ENCODE assay signal across 11 mouse cellular contexts in genomic region chr3:37652537-37652936, GRCm38 (mm10). TPM values are rescaled to one million over a fixed set of nuclear protein-coding genes. Genes with fewer than 3 reads are reported as not detected.
DNase-seq lines count a peak whose midpoint lies in the region; ATAC-seq and TF ChIP-seq lines count a peak whose summit lies in the region.
"Had no signal": no experiment of that assay in that cellular context is flagged by ENCODE, and none has a peak within 500 bp of the region (broad histone marks: within the 10 kb centered on the region; RNA-seq: fewer than 3 reads in every experiment).

No protein-coding gene starts in this region.

- H3K4me3 ChIP-seq in liver, adult 2 months (ENCODE audit: insufficient read depth, low read depth, low read length): no peak overlapping the region
- H3K4me3 ChIP-seq in lung, postnatal 0 days (ENCODE audit: low read depth, low read length): no peak overlapping the region
- H3K4me3 ChIP-seq in hindbrain, embryonic 12.5 days: no peak overlapping the region
- H3K4me3 ChIP-seq in midbrain, embryonic 14.5 days (replicated peaks; ENCODE audit: low read depth, low read length): no peak overlapping the region
- H3K4me3 ChIP-seq: left cerebral cortex, adult 2 months; limb, embryonic 15.5 days had no signal

- no peak overlapping the region for H3K9ac ChIP-seq in liver, adult 2 months (ENCODE audit: low read depth, low read length)
- no peak overlapping the region for H3K9ac ChIP-seq in lung, postnatal 0 days (replicated peaks; ENCODE audit: low read depth)
- H3K9ac ChIP-seq in hindbrain, embryonic 12.5 days: no peak overlapping the region
- no peak overlapping the region for H3K9ac ChIP-seq in midbrain, embryonic 14.5 days (replicated peaks; ENCODE audit: low read length)
- H3K9ac ChIP-seq: limb, embryonic 15.5 days had no signal

- TF ChIP-seq POLR2A in liver, adult 2 months (IDR thresholded peaks at IDR 0.05; ENCODE audit: extremely low read depth, insufficient read depth, low read length): no peak

- no peaks in the 10 kb centered on the region for H3K36me3 ChIP-seq in liver, adult 2 months (ENCODE audit: control insufficient read depth, insufficient read depth, low read length)
- no peaks in the 10 kb centered on the region for H3K36me3 ChIP-seq in lung, postnatal 0 days (ENCODE audit: insufficient read depth, low read length)
- H3K36me3 ChIP-seq in hindbrain, embryonic 12.5 days: no peaks in the 10 kb centered on the region
- H3K36me3 ChIP-seq in midbrain, embryonic 14.5 days (ENCODE audit: control insufficient read depth, insufficient read depth, low read length): no peaks in the 10 kb centered on the region

- no peaks in the 10 kb centered on the region for H3K79me2 ChIP-seq in liver, adult 2 months (ENCODE audit: control insufficient read depth, insufficient read depth, low read length)

- H3K27me3 ChIP-seq in liver, adult 2 months (ENCODE audit: control insufficient read depth, insufficient read depth, low read length): no peaks in the 10 kb centered on the region
- H3K27me3 ChIP-seq in lung, postnatal 0 days (replicated peaks; ENCODE audit: insufficient read depth, low read length): no peaks in the 10 kb centered on the region
- peaks cover 43% of the 10 kb centered on the region for H3K27me3 ChIP-seq in hindbrain, embryonic 12.5 days
- H3K27me3 ChIP-seq in midbrain, embryonic 14.5 days (ENCODE audit: control insufficient read depth, insufficient read depth, low read length): peaks cover 24% of the 10 kb centered on the region

- no peak for TF ChIP-seq CTCF in liver, adult 2 months (IDR thresholded peaks at IDR 0.05; ENCODE audit: low read depth, low read length)
- TF ChIP-seq CTCF in lung, postnatal 0 days (IDR thresholded peaks at IDR 0.05): peak; percentile 10; the same call in 1 of the 2 replicates

- no peaks in the 10 kb centered on the region for H3K4me1 ChIP-seq in liver, adult 2 months (ENCODE audit: control insufficient read depth, insufficient read depth, low read length)
- H3K4me1 ChIP-seq in lung, postnatal 0 days (ENCODE audit: insufficient read depth, low read depth, low read length): peaks cover 15% of the 10 kb centered on the region
- peaks cover 19% of the 10 kb centered on the region for H3K4me1 ChIP-seq in hindbrain, embryonic 12.5 days
- H3K4me1 ChIP-seq in midbrain, embryonic 14.5 days (ENCODE audit: control insufficient read depth, insufficient read depth, low read length): peaks cover 11% of the 10 kb centered on the region; the same call in 1 of the 2 replicates

- peak; percentile 53 to 66 for DNase-seq in lung, adult 18-20 months
- DNase-seq in lung, postnatal 14 days: no peak
- DNase-seq in liver, adult 2 months (ENCODE audit: extremely low read depth, low read depth, low spot score): peak; percentile 13
- peak; percentile 91 for DNase-seq in lung, postnatal 0 days (ENCODE audit: low spot score)
- DNase-seq in cerebellum, adult 11 months: no peak
- DNase-seq in layer of hippocampus, adult 11-12 months (ENCODE audit: low spot score): no peak
- no peak for DNase-seq in midbrain, embryonic 14.5 days
- DNase-seq: adrenal gland, postnatal 25 days had no signal

- H3K4me2 ChIP-seq in lung, postnatal 0 days (replicated peaks; ENCODE audit: low read depth, low read length): no peak overlapping the region; the same call in 1 of the 2 replicates
- no peak overlapping the region for H3K4me2 ChIP-seq in hindbrain, embryonic 12.5 days (replicated peaks)
- no peak overlapping the region for H3K4me2 ChIP-seq in midbrain, embryonic 14.5 days (ENCODE audit: low read length)
- H3K4me2 ChIP-seq: limb, embryonic 15.5 days had no signal

- no peak overlapping the region for H3K27ac ChIP-seq in liver, adult 2 months (replicated peaks; ENCODE audit: insufficient read depth, low read depth, low read length)
- H3K27ac ChIP-seq in lung, postnatal 0 days (ENCODE audit: low read length): peak overlapping the region; percentile 66
- no peak overlapping the region for H3K27ac ChIP-seq in hindbrain, embryonic 12.5 days
- no peak overlapping the region for H3K27ac ChIP-seq in midbrain, embryonic 14.5 days (replicated peaks; ENCODE audit: low read depth, low read length)
- H3K27ac ChIP-seq: left cerebral cortex, adult 2 months had no signal

- peak; percentile 80 for ATAC-seq in lung, postnatal 0 days
- ATAC-seq in hindbrain, embryonic 12.5 days (ENCODE audit: low FRiP score): no peak
- no peak for ATAC-seq in midbrain, embryonic 14.5 days (ENCODE audit: low FRiP score, low TSS enrichment)

- no peaks in the 10 kb centered on the region for H3K9me3 ChIP-seq in lung, postnatal 0 days (ENCODE audit: low read length)
- H3K9me3 ChIP-seq in hindbrain, embryonic 12.5 days (replicated peaks): no peaks in the 10 kb centered on the region
- no peaks in the 10 kb centered on the region for H3K9me3 ChIP-seq in midbrain, embryonic 14.5 days (ENCODE audit: control insufficient read depth, low read length)
- H3K9me3 ChIP-seq: limb, embryonic 15.5 days had no signal

- 43% methylated on average over 9 of the region's 9 CpGs for WGBS in liver, adult 2 months
- 64% methylated on average over 9 of the region's 9 CpGs for WGBS in lung, postnatal 0 days
- 83% methylated on average over 9 of the region's 9 CpGs for whole genome bisulfite sequencing in hindbrain, embryonic 12.5 days
- WGBS in midbrain, embryonic 14.5 days: 92% methylated on average over 9 of the region's 9 CpGs

- peak; percentile 73 for TF ChIP-seq EP300 in lung, postnatal 0 days (IDR thresholded peaks at IDR 0.05)

RNA-seq across cellular contexts. Expression of gene Spry1, which starts 12.8 kb away (rescaled TPM):
- total RNA-seq in liver, adult 2 months (2014; rRNA removed): 2.8 and 4.2 TPM in 2 replicates
- polyA plus RNA-seq in liver, adult 2 months (2012; rRNA removed): 5.5 and 5.9 TPM in 2 replicates
- 23.3 and 24.7 TPM in 2 replicates for polyA plus RNA-seq in lung, postnatal 0 days (2015; fragmentation: Nextera tagmentation; extraction: Ambion mirVana)
- 6.9 and 7.1 TPM in 2 replicates for polyA plus RNA-seq in hindbrain, embryonic 12.5 days (2016; fragmentation: Nextera tagmentation; extraction: Ambion mirVana)
- polyA plus RNA-seq in midbrain, embryonic 14.5 days (2014; fragmentation: Nextera tagmentation; extraction: Ambion mirVana): 7.1 and 7.2 TPM in 2 replicates

Comparison
In these comparisons a context has a peak if more than half of its experiments do, and no peak if none do; other contexts are left out.
1. DNase-seq: peak in lung, adult 18-20 months (2 of 2), liver, adult 2 months (single experiment) and lung, postnatal 0 days (single experiment); none in lung, postnatal 14 days (single experiment), cerebellum, adult 11 months (single experiment), layer of hippocampus, adult 11-12 months (single experiment) and midbrain, embryonic 14.5 days (single experiment).